Mouse (Mus musculus) kidney, embryonic 15.5 days (tissue): ENCODE measurements at regions not wholly inside any gene's neighbourhood (a gene's known extent, or its start where the extent isn't known, plus 50 kb on each side); places are given as distances from the start of the nearest gene placed in this dataset.
A peak's percentile ranks its signal among the peaks of the same experiment; 100 is the strongest.

Experiments used
- ATAC-seq: fragments of 200-750 bp; cut with Nextera tagmentation; replicated peaks from 2 replicates; pipeline ENCODE4 v1.8.0; 2017; ENCODE audit warnings: moderate TSS enrichment; ENCODE audit not compliant: low FRiP score
- H3K27ac ChIP-seq: fragments of 300-500 bp; sonication (generic); 2 replicates; pipeline ENCODE4 v1.5.1; 2015; ENCODE audit warnings: mild to moderate bottlenecking, inconsistent platforms
- H3K27me3 ChIP-seq: fragments of 300-500 bp; sonication (generic); 2 replicates; pipeline ENCODE4 v1.6.1; 2015; ENCODE audit warnings: inconsistent platforms
- H3K36me3 ChIP-seq: fragments of 300-500 bp; sonication (generic); 2 replicates; pipeline ENCODE4 v1.6.1; 2015; ENCODE audit warnings: inconsistent platforms
- H3K4me1 ChIP-seq: fragments of 300-500 bp; sonication (generic); 2 replicates; pipeline ENCODE4 v1.6.1; 2015; ENCODE audit warnings: inconsistent platforms
- H3K4me2 ChIP-seq: fragments of 300-500 bp; sonication (generic); 2 replicates; pipeline ENCODE4 v1.6.1; 2015; ENCODE audit warnings: moderate library complexity, mild to moderate bottlenecking, inconsistent platforms
- H3K4me3 ChIP-seq: fragments of 300-500 bp; sonication (generic); replicated peaks from 2 replicates; pipeline ENCODE4 v1.5.1; 2015; ENCODE audit warnings: mild to moderate bottlenecking, inconsistent platforms
- H3K9ac ChIP-seq: fragments of 300-500 bp; sonication (generic); 2 replicates; pipeline ENCODE4 v1.6.1; 2015; ENCODE audit warnings: mild to moderate bottlenecking, inconsistent platforms
- H3K9me3 ChIP-seq: fragments of 300-500 bp; sonication (generic); replicated peaks from 2 replicates; pipeline ENCODE4 v1.6.1; 2016; ENCODE audit warnings: inconsistent platforms
- WGBS: fragments of 180-500 bp; shearing (Covaris S2); methylation state at CpG from one replicate; pipeline ENCODE4 v1.1.7; 2015; ENCODE audit warnings: mixed read lengths; 5-methylcytosine and 5-hydroxymethylcytosine counted together

- H3K27ac ChIP-seq = no peak overlapping the region
- H3K27me3 ChIP-seq = peaks cover 63% of the 10 kb centered on the region
- 10% methylated on average over 22 of the region's 22 CpGs for WGBS
- H3K9me3 ChIP-seq = no peaks in the 10 kb centered on the region
- H3K4me1 ChIP-seq = peaks cover 12% of the 10 kb centered on the region
- no peak for ATAC-seq
- H3K36me3 ChIP-seq = no peaks in the 10 kb centered on the region
- peak overlapping the region; percentile 53 for H3K4me2 ChIP-seq
- H3K4me3 ChIP-seq = 0 out of 2 replicates have a peak overlapping the region, but pooled peaks have one; percentile 25
- no peak overlapping the region for H3K9ac ChIP-seq
Observed at GRCm38 (mm10) chr5:120251697-120252401, 135.6 kb downstream of the Rbm19 start.

- no peaks in the 10 kb centered on the region for H3K9me3 ChIP-seq
- H3K4me3 ChIP-seq = no peak overlapping the region
- H3K4me2 ChIP-seq = peak overlapping the region; percentile 53
- H3K27me3 ChIP-seq = peaks cover 59% of the 10 kb centered on the region
- H3K36me3 ChIP-seq = no peaks in the 10 kb centered on the region
- H3K27ac ChIP-seq = no peak overlapping the region
- no peak for ATAC-seq
- H3K9ac ChIP-seq = no peak overlapping the region
- 12% methylated on average over 8 of the region's 8 CpGs for WGBS
- H3K4me1 ChIP-seq = peaks cover 12% of the 10 kb centered on the region
Observed at GRCm38 (mm10) chr5:120252551-120252950, 136.3 kb downstream of the Rbm19 start.

- no peaks in the 10 kb centered on the region for H3K4me1 ChIP-seq
- no peaks in the 10 kb centered on the region for H3K36me3 ChIP-seq
- no peak overlapping the region for H3K4me2 ChIP-seq
- WGBS = 62% methylated on average over 14 of the region's 14 CpGs
- H3K9me3 ChIP-seq = no peaks in the 10 kb centered on the region
- H3K27ac ChIP-seq = no peak overlapping the region
- no peak overlapping the region for H3K4me3 ChIP-seq
- no peak for ATAC-seq
- no peak overlapping the region for H3K9ac ChIP-seq
- H3K27me3 ChIP-seq = peaks cover 39% of the 10 kb centered on the region
Observed at GRCm38 (mm10) chr5:120262715-120263273, 146.5 kb downstream of the Rbm19 start.

- 0 out of 2 replicates have a peak overlapping the region, but pooled peaks have one; percentile 7 for H3K4me3 ChIP-seq
- H3K4me2 ChIP-seq = peak overlapping the region; percentile 40
- WGBS = 7% methylated on average over 22 of the region's 22 CpGs
- H3K4me1 ChIP-seq = peaks cover 9% of the 10 kb centered on the region; the same call in 1 of the 2 replicates
- no peak overlapping the region for H3K27ac ChIP-seq
- ATAC-seq = no peak
- H3K27me3 ChIP-seq = peaks cover 52% of the 10 kb centered on the region
- H3K9ac ChIP-seq = no peak overlapping the region
- H3K36me3 ChIP-seq = no peaks in the 10 kb centered on the region
- no peaks in the 10 kb centered on the region for H3K9me3 ChIP-seq
Observed at GRCm38 (mm10) chr5:120269416-120269860, 153.2 kb downstream of the Rbm19 start.

- H3K9ac ChIP-seq = no peak overlapping the region
- WGBS = 27% methylated on average over 14 of the region's 14 CpGs
- H3K9me3 ChIP-seq = no peaks in the 10 kb centered on the region
- no peak for ATAC-seq
- H3K4me1 ChIP-seq = peaks cover 9% of the 10 kb centered on the region; the same call in 1 of the 2 replicates
- H3K36me3 ChIP-seq = no peaks in the 10 kb centered on the region
- peaks cover 47% of the 10 kb centered on the region for H3K27me3 ChIP-seq
- H3K4me3 ChIP-seq = no peak overlapping the region
- no peak overlapping the region for H3K27ac ChIP-seq
- no peak overlapping the region for H3K4me2 ChIP-seq
Observed at GRCm38 (mm10) chr5:120270887-120271616, 154.8 kb downstream of the Rbm19 start.

- H3K36me3 ChIP-seq = no peaks in the 10 kb centered on the region
- H3K4me2 ChIP-seq = no peak overlapping the region
- WGBS = 60% methylated on average over 9 of the region's 9 CpGs
- no peak overlapping the region for H3K4me3 ChIP-seq
- no peak overlapping the region for H3K9ac ChIP-seq
- peaks cover 18% of the 10 kb centered on the region for H3K4me1 ChIP-seq
- H3K27ac ChIP-seq = no peak overlapping the region
- no peak for ATAC-seq
- peaks cover 46% of the 10 kb centered on the region for H3K27me3 ChIP-seq
- no peaks in the 10 kb centered on the region for H3K9me3 ChIP-seq
Observed at GRCm38 (mm10) chr5:120276229-120276628, 155.3 kb upstream of the Lhx5 start.

GRCm38 (mm10) chr5:120280321-120280720 lies 151.2 kb upstream of the Lhx5 start:
- H3K36me3 ChIP-seq = no peaks in the 10 kb centered on the region
- peaks cover 22% of the 10 kb centered on the region for H3K4me1 ChIP-seq
- H3K27ac ChIP-seq = no peak overlapping the region
- peaks cover 66% of the 10 kb centered on the region for H3K27me3 ChIP-seq
- ATAC-seq = no peak
- H3K9ac ChIP-seq = no peak overlapping the region
- H3K4me3 ChIP-seq = no peak overlapping the region
- WGBS = under 1% methylated on average over 13 of the region's 13 CpGs
- H3K4me2 ChIP-seq = peak overlapping the region; percentile 43
- H3K9me3 ChIP-seq = no peaks in the 10 kb centered on the region

GRCm38 (mm10) chr5:120280991-120281602 lies 150.4 kb upstream of the Lhx5 start:
- peaks cover 74% of the 10 kb centered on the region for H3K27me3 ChIP-seq
- no peak overlapping the region for H3K9ac ChIP-seq
- no peaks in the 10 kb centered on the region for H3K36me3 ChIP-seq
- H3K4me1 ChIP-seq = peaks cover 22% of the 10 kb centered on the region
- ATAC-seq = no peak
- H3K27ac ChIP-seq = no peak overlapping the region
- no peak overlapping the region for H3K4me3 ChIP-seq
- no peaks in the 10 kb centered on the region for H3K9me3 ChIP-seq
- H3K4me2 ChIP-seq = peak overlapping the region; percentile 43
- WGBS = 4% methylated on average over 22 of the region's 22 CpGs

GRCm38 (mm10) chr5:120281840-120282565 lies 149.5 kb upstream of the Lhx5 start:
- Histone ChIP-seq H3K4me3 (no peak overlapping the region), H3K9me3 (no peaks in the 10 kb centered on the region), H3K27ac (no peak overlapping the region), H3K4me1 (peaks cover 22% of the 10 kb centered on the region), H3K36me3 (no peaks in the 10 kb centered on the region), H3K4me2 (no peak overlapping the region), H3K9ac (no peak overlapping the region), H3K27me3 (peaks cover 83% of the 10 kb centered on the region)
- 41% methylated on average over 18 of the region's 18 CpGs for whole genome bisulfite sequencing
- ATAC-seq = no peak

GRCm38 (mm10) chr5:120284625-120285024 lies 146.9 kb upstream of the Lhx5 start:
- H3K4me2 ChIP-seq = no peak overlapping the region
- H3K27me3 ChIP-seq = peaks cover 85% of the 10 kb centered on the region
- WGBS = 58% methylated on average over 8 of the region's 8 CpGs

GRCm38 (mm10) chr5:120285036-120285435 lies 146.5 kb upstream of the Lhx5 start:
- Histone ChIP-seq H3K27ac (no peak overlapping the region), H3K9ac (no peak overlapping the region), H3K4me3 (no peak overlapping the region), H3K36me3 (no peaks in the 10 kb centered on the region), H3K9me3 (no peaks in the 10 kb centered on the region), H3K4me1 (peaks cover 25% of the 10 kb centered on the region), H3K27me3 (peaks cover 81% of the 10 kb centered on the region), H3K4me2 (no peak overlapping the region)
- no peak for ATAC-seq
- 34% methylated on average over 9 of the region's 9 CpGs for WGBS

More at GRCm38 (mm10) chr5:120284625-120285024, 146.9 kb upstream of the Lhx5 start:
- peaks cover 28% of the 10 kb centered on the region for H3K4me1 ChIP-seq
- ATAC-seq = no peak
- H3K36me3 ChIP-seq = no peaks in the 10 kb centered on the region
- H3K27ac ChIP-seq = no peak overlapping the region
- H3K9ac ChIP-seq = no peak overlapping the region
- H3K9me3 ChIP-seq = no peaks in the 10 kb centered on the region
- H3K4me3 ChIP-seq = no peak overlapping the region
